Mouse (Mus musculus): ENCODE results near the gene Mr1. TPM values are rescaled to one million over a fixed set of nuclear protein-coding genes. Genes with fewer than 3 reads are reported as not detected.

The Mr1 gene
- polyA plus RNA-seq, 1 experiment, result 1.7 TPM

DNA sequence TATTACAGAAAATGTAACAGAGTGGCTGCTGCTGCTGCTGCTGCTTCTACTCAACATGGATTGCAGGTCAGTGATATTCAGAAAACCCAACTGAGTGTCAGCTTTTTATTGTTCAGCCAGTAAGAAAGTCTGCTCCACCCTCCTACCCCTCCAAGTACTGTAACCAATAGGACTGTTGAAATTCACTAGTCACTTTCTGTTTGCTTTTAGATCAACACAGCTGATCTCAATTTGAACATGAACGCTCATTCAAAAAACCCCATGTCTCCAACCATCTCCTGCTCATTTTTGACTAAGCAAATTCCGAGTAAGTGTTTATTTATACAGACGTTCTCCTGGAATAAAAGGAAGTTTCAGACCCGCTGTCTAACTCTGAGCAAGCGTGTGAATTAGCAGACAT, 38.8 kb downstream of the Mr1 start:
- no peak for DNase-seq (ENCODE audit: low read depth)
- TF ChIP-seq POLR2A (IDR thresholded peaks at IDR 0.05; ENCODE audit: borderline replicate concordance, extremely low read depth, insufficient read depth, insufficient read length, poor library complexity, severe bottlenecking), result no peak

GRCm38 (mm10) chr1:155106310-155106709, 40.3 kb downstream of the Mr1 start:
- no peak for DNase-seq (ENCODE audit: low read depth)
- TF ChIP-seq CTCF (IDR thresholded peaks at IDR 0.05; ENCODE audit: borderline replicate concordance, extremely low read depth, insufficient read depth, insufficient read length) (no peak), POLR2A (IDR thresholded peaks at IDR 0.05; ENCODE audit: borderline replicate concordance, extremely low read depth, insufficient read depth, insufficient read length, poor library complexity, severe bottlenecking) (no peak)

GRCm38 (mm10) chr1:155103991-155104390, 42.6 kb downstream of the Mr1 start:
- TF ChIP-seq POLR2A (IDR thresholded peaks at IDR 0.05; ENCODE audit: borderline replicate concordance, extremely low read depth, insufficient read depth, insufficient read length, poor library complexity, severe bottlenecking), result no peak
- no peak for TF ChIP-seq CTCF (IDR thresholded peaks at IDR 0.05; ENCODE audit: borderline replicate concordance, extremely low read depth, insufficient read depth, insufficient read length)
- no peak for DNase-seq (ENCODE audit: low read depth)

DNA sequence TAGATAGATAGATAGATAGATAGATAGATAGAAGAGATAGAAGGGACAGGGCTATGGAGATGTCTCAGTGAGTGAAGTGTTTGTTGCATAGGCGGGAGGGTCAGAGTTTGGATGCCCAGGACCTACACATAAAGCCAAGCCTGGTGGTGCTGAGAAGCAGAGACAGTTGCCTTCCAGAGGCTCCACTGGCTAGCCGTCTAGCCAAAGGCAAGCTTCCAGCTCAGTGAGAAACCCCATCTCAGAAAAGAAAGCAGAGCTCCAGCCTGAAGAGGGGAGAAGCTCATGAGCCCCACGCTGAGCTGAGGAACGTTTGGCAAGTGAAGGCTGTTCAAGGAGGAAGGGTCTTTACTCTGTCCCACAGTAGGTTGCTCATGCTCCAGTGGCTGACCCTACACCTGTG, 44.0 kb downstream of the Mr1 start:
- TF ChIP-seq CTCF (IDR thresholded peaks at IDR 0.05; ENCODE audit: borderline replicate concordance, extremely low read depth, insufficient read depth, insufficient read length) (no peak), POLR2A (IDR thresholded peaks at IDR 0.05; ENCODE audit: borderline replicate concordance, extremely low read depth, insufficient read depth, insufficient read length, poor library complexity, severe bottlenecking) (no peak)
- DNase-seq (ENCODE audit: low read depth), result no peak

DNA sequence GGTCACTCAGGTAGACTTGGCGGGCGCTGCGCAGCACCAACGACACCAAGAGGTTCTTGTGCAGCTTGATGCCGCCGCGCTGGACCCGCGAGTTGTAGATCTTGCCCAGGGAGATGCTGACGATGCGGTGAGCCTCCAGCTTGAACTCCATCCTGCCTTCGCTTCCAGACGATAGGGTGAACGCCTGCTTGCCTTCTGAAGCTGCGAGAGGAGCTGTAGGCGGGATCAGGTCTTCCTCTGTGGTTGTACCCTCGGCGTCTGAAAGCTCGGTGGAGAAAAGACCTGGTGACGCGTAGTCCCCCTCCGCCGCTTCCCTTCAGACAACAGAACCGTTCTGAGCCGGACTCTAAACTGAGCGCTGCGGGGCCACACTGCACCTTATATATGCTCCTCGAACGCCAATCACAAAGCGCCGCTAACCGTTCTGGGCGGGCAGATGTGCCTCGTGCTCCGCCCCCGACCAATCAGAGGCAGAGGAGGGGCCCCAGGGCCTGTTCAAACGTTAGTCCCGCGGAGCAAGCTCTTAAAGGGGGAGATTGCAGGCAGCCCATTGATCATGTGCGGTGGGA, 47.2 kb downstream of the Mr1 start, which contains the start of gene Ier5:
Ier5 (minus strand) TSS at position 357 of the 569 bp plus-strand sequence.
- TF ChIP-seq CTCF (IDR thresholded peaks at IDR 0.05; ENCODE audit: borderline replicate concordance, extremely low read depth, insufficient read depth, insufficient read length), result no peak
- TF ChIP-seq POLR2A (IDR thresholded peaks at IDR 0.05; ENCODE audit: borderline replicate concordance, extremely low read depth, insufficient read depth, insufficient read length, poor library complexity, severe bottlenecking), result peak; percentile 95; the same call in 1 of the 2 replicates
- DNase-seq (ENCODE audit: low read depth), result peak; percentile 99

DNA sequence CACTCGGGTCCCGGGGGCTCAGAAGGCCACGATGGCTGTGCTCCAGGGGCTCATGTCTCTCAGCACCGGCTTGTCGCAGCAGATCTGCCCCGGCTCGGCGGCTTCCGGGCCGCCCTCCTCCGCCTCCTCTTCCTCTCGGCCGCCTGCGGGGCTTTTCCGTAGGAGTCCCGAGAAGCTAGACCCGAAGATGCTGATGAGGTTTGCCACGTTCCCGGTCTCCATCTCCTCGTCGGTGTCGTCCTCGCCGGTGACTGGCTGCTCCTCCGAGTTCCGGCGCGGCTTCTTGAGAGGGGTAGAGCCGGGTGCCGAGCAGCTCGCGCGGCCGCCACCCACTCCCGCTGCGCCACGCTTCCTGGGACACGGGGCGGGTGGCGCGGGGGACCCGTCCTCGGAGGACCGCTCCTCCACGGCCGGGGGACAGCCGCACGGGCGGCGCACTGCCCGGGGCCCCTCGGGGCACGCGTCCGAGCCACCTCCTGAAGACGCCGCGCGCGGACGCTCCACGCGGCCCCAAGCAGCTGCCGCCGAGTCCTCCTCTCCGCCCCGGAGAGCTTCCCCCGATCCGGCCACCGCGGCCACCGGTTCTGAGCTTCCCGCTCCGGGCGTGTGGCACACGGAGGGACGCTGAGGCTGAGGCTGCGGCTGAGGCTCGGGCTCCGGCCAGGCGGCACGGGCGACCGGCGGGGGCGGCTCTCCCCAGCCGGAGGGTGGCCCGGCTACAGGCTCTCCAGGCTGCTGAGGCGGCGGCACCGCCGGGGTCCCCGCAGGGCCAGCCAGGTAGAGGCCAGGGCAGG, 47.9 kb downstream of the Mr1 start:
- DNase-seq (ENCODE audit: low read depth), result peak; percentile 60

GRCm38 (mm10) chr1:155097931-155098485, 48.6 kb downstream of the Mr1 start:
- DNase-seq (ENCODE audit: low read depth), result peak; percentile 63
- TF ChIP-seq CTCF (IDR thresholded peaks at IDR 0.05; ENCODE audit: borderline replicate concordance, extremely low read depth, insufficient read depth, insufficient read length) (no peak), POLR2A (IDR thresholded peaks at IDR 0.05; ENCODE audit: borderline replicate concordance, extremely low read depth, insufficient read depth, insufficient read length, poor library complexity, severe bottlenecking) (no peak)

More for the DNA sequence above, 47.9 kb downstream of the Mr1 start:
- TF ChIP-seq CTCF (IDR thresholded peaks at IDR 0.05; ENCODE audit: borderline replicate concordance, extremely low read depth, insufficient read depth, insufficient read length) (no peak), POLR2A (IDR thresholded peaks at IDR 0.05; ENCODE audit: borderline replicate concordance, extremely low read depth, insufficient read depth, insufficient read length, poor library complexity, severe bottlenecking) (no peak)

- no peak for TF ChIP-seq CTCF (IDR thresholded peaks at IDR 0.05; ENCODE audit: borderline replicate concordance, extremely low read depth, insufficient read depth, insufficient read length)
- peak; percentile 61 for DNase-seq (ENCODE audit: low read depth)
Observed at GRCm38 (mm10) chr1:155097354-155097753, 49.3 kb downstream of the Mr1 start.

DNA sequence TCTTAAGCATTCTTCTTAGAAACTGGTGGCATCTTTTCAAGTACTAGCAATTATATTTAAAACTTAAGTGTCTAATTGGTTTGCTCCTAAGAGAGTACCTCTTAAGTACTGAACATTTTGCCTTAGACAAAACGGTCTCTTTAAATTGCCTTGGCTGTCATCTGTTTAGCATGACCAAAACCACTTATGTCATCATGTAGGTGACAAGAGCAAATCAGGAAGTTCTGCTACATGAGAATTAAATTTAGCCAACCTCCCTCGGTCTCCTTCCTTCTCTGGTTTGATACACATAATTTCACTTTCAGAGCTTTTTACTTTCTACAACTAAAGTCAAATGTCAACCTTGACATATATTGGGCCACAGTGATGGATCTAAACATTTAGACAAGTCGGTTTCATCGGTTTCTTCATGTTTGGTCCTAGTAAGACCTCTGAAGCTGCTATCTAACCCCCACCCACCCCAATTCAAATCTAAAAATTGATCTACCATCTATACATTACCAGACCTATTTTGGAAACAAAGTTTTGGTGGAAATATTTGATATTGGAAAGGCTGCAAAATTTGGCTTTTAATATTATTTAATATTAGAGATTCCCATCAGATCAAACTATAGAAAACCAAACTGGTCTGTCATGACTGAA, 49.9 kb downstream of the Mr1 start:
- DNase-seq (ENCODE audit: low read depth), result no peak
- TF ChIP-seq POLR2A (IDR thresholded peaks at IDR 0.05; ENCODE audit: borderline replicate concordance, extremely low read depth, insufficient read depth, insufficient read length, poor library complexity, severe bottlenecking) (no peak), CTCF (IDR thresholded peaks at IDR 0.05; ENCODE audit: borderline replicate concordance, extremely low read depth, insufficient read depth, insufficient read length) (no peak)

- DNase-seq (ENCODE audit: low read depth), result peak; percentile 78
- TF ChIP-seq CTCF (IDR thresholded peaks at IDR 0.05; ENCODE audit: borderline replicate concordance, extremely low read depth, insufficient read depth, insufficient read length) (no peak), POLR2A (IDR thresholded peaks at IDR 0.05; ENCODE audit: borderline replicate concordance, extremely low read depth, insufficient read depth, insufficient read length, poor library complexity, severe bottlenecking) (no peak)
Observed at GRCm38 (mm10) chr1:155093971-155094707, 52.5 kb downstream of the Mr1 start.
